Mouse (Mus musculus) heart, postnatal 0 days (tissue): ENCODE measurements around the gene Espn.

Source experiments
- CTCF ChIP-seq: IDR thresholded peaks from 2 replicates; pipeline ENCODE4 v1.5.1; 2016; ENCODE audit warnings: antibody characterized with exemption, control low read depth, low read depth
- EP300 ChIP-seq: IDR thresholded peaks from 2 replicates; pipeline ENCODE4 v1.6.1; 2016; ENCODE audit warnings: antibody characterized with exemption, low read depth

DNA sequence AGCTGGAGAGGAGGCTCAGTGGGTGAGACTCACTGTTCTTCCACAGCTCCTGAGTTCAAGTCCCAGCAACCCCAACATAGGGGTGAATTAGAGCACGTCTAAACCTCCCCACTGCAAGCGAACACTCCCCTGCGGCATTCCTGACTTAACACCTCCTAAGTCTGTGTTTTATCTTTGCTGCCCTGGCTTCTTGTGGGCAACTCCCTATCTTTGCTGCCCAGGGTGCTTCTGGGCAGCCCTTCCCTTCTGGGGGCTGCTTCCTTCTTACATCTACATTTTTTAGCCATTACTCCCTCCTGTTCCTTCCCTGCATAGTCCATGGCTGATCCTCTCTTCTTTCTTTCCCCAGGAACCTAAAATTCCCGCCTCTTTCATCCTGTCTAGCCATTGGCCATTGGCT is 41.5 kb downstream of the Espn start:
- TF ChIP-seq CTCF (no peak), EP300 (no peak)
